ENCODE assay signal across 11 mouse cellular contexts in the genomic region with DNA sequence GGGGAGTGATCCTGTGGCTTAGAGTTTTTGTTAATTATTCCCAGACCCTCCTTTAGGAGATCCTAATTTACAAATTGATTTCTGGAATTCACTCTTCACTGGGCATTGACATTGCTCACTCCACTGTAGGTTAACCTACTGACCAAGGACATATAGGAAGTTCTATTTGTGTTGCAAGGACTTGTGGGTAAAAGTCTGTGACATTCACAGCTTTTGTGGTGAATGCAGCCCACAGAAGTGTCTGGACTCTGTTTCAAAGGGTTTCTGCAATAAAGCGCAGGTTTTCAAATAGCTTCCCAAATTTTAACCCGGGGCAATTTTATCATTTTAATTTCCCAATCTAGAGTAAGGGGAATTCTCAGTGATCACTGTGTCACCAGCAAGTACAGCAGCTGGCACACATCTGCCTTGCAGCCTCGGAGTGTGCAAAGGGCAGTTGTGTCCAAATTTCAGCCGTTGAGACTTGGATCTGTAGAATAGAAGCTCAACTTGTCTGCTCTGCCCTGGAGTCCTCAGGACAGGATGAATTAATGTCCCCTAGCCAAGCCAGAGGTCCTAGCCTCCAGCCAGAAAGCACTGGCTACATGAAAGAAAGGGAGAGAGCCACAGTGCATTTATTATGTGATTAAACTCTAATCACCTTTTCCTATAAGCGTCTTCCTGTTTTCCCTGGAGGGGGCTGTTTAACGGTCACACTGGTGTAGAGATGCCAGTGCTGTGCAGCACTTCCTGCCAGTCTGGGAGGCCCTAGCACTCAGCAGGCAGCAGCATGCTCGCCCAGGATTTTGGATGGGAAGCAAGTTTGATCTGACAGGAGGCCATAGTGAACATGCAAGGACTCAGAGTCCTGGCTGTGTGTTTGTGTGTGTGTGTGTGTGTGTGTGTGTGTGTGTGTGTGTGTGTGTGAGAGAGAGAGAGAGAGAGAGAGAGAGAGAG. TPM values are rescaled to one million over a fixed set of nuclear protein-coding genes. Genes with fewer than 3 reads are reported as not detected.
A peak's percentile ranks its signal among the peaks of the same experiment; 100 is the strongest.
DNase-seq lines count a peak whose midpoint lies in the region; ATAC-seq and TF ChIP-seq lines count a peak whose summit lies in the region.
"Had no signal": no experiment of that assay in that cellular context is flagged by ENCODE, and none has a peak within 500 bp of the region (broad histone marks: within the 10 kb centered on the region; RNA-seq: fewer than 3 reads in every experiment).

No protein-coding gene starts in this region.

- no peak overlapping the region for H3K9ac ChIP-seq in kidney, postnatal 0 days (ENCODE audit: low read depth, low read length)
- H3K9ac ChIP-seq in kidney, embryonic 15.5 days: no peak overlapping the region
- no peak overlapping the region for H3K9ac ChIP-seq in lung, embryonic 15.5 days
- H3K9ac ChIP-seq in heart, embryonic 12.5 days: no peak overlapping the region
- H3K9ac ChIP-seq: limb, embryonic 15.5 days had no signal

- no peak overlapping the region for H3K27ac ChIP-seq in kidney, postnatal 0 days
- H3K27ac ChIP-seq in kidney, embryonic 15.5 days: no peak overlapping the region
- H3K27ac ChIP-seq in lung, embryonic 15.5 days: 0 out of 2 replicates have a peak overlapping the region, but pooled peaks have one; percentile 27
- no peak overlapping the region for H3K27ac ChIP-seq in heart, embryonic 12.5 days (ENCODE audit: poor library complexity, severe bottlenecking)
- H3K27ac ChIP-seq: limb, embryonic 15.5 days had no signal

- H3K36me3 ChIP-seq in kidney, postnatal 0 days (ENCODE audit: insufficient read depth, low read length): no peaks in the 10 kb centered on the region
- H3K36me3 ChIP-seq in kidney, embryonic 15.5 days: no peaks in the 10 kb centered on the region
- H3K36me3 ChIP-seq in lung, embryonic 15.5 days: no peaks in the 10 kb centered on the region
- H3K36me3 ChIP-seq in heart, embryonic 12.5 days: no peaks in the 10 kb centered on the region
- H3K36me3 ChIP-seq: limb, embryonic 15.5 days had no signal

- 0 out of 2 replicates have a peak, but pooled peaks cover 4% of the 10 kb centered on the region for H3K9me3 ChIP-seq in kidney, postnatal 0 days (replicated peaks; ENCODE audit: low read length)
- H3K9me3 ChIP-seq in kidney, embryonic 15.5 days (replicated peaks): no peaks in the 10 kb centered on the region
- no peaks in the 10 kb centered on the region for H3K9me3 ChIP-seq in lung, embryonic 15.5 days
- H3K9me3 ChIP-seq in heart, embryonic 12.5 days (replicated peaks): no peaks in the 10 kb centered on the region
- H3K9me3 ChIP-seq: limb, embryonic 15.5 days had no signal

- ATAC-seq in kidney, postnatal 0 days (replicated peaks; ENCODE audit: low FRiP score, low read depth): no peak
- no peak for ATAC-seq in kidney, embryonic 15.5 days (replicated peaks; ENCODE audit: low FRiP score)
- ATAC-seq in lung, embryonic 15.5 days (ENCODE audit: borderline replicate concordance, extremely low read depth, low FRiP score, low TSS enrichment): 0 out of 2 replicates have a peak, but pooled peaks have one; percentile 46
- no peak for ATAC-seq in heart, embryonic 12.5 days (ENCODE audit: insufficient number of reproducible peaks, low FRiP score)
- ATAC-seq: CD4-positive, CD25-positive, alpha-beta regulatory T cell, adult 4 months had no signal

- TF ChIP-seq CTCF in kidney, postnatal 0 days (IDR thresholded peaks at IDR 0.05; ENCODE audit: low read depth): no peak

- WGBS in kidney, postnatal 0 days: 38% methylated on average over 7 of the region's 7 CpGs
- WGBS in kidney, embryonic 15.5 days: 35% methylated on average over 7 of the region's 7 CpGs
- WGBS in lung, embryonic 15.5 days: 27% methylated on average over 7 of the region's 7 CpGs
- 47% methylated on average over 7 of the region's 7 CpGs for WGBS in heart, embryonic 12.5 days

- no peak overlapping the region for H3K4me2 ChIP-seq in kidney, postnatal 0 days (ENCODE audit: low read length)
- no peak overlapping the region for H3K4me2 ChIP-seq in kidney, embryonic 15.5 days
- H3K4me2 ChIP-seq in lung, embryonic 15.5 days: no peak overlapping the region
- H3K4me2 ChIP-seq in heart, embryonic 12.5 days: no peak overlapping the region
- H3K4me2 ChIP-seq: limb, embryonic 15.5 days had no signal

- H3K27me3 ChIP-seq in kidney, postnatal 0 days (ENCODE audit: insufficient read depth, low read length): 0 out of 2 replicates have a peak, but pooled peaks cover 3% of the 10 kb centered on the region
- H3K27me3 ChIP-seq in kidney, embryonic 15.5 days: 0 out of 2 replicates have a peak, but pooled peaks cover 6% of the 10 kb centered on the region
- H3K27me3 ChIP-seq in lung, embryonic 15.5 days: no peaks in the 10 kb centered on the region
- H3K27me3 ChIP-seq in heart, embryonic 12.5 days (replicated peaks): no peaks in the 10 kb centered on the region
- H3K27me3 ChIP-seq: limb, embryonic 15.5 days had no signal

- peak; percentile 21 for DNase-seq in kidney, postnatal 0 days (ENCODE audit: low spot score)
- peak; percentile 64 for DNase-seq in 416B (ENCODE audit: low read depth)
- DNase-seq in cerebellum, adult 8-10 months: peak; percentile 18
- no peak for DNase-seq in right cerebral cortex, postnatal 25 days
- DNase-seq: gastrocnemius, postnatal 14 days; layer of hippocampus, adult 9-11 months had no signal

- no peaks in the 10 kb centered on the region; the same call in 1 of the 2 replicates for H3K4me1 ChIP-seq in kidney, postnatal 0 days (replicated peaks; ENCODE audit: insufficient read depth, low read length)
- peaks cover 25% of the 10 kb centered on the region for H3K4me1 ChIP-seq in kidney, embryonic 15.5 days
- H3K4me1 ChIP-seq in lung, embryonic 15.5 days: peaks cover 20% of the 10 kb centered on the region
- H3K4me1 ChIP-seq in heart, embryonic 12.5 days (replicated peaks): peaks cover 26% of the 10 kb centered on the region

- H3K4me3 ChIP-seq in kidney, postnatal 0 days (replicated peaks; ENCODE audit: low read depth, low read length): no peak overlapping the region
- H3K4me3 ChIP-seq in kidney, embryonic 15.5 days (replicated peaks): no peak overlapping the region
- no peak overlapping the region for H3K4me3 ChIP-seq in lung, embryonic 15.5 days
- no peak overlapping the region for H3K4me3 ChIP-seq in heart, embryonic 12.5 days
- H3K4me3 ChIP-seq: limb, embryonic 15.5 days had no signal

RNA-seq across cellular contexts. Expression of a gene that starts 3.1 kb away (rescaled TPM):
- polyA plus RNA-seq in kidney, postnatal 0 days (2015; fragmentation: Nextera tagmentation; extraction: Ambion mirVana): 2.6 and 2.7 TPM in 2 replicates
- 0.93 and 2.2 TPM in 2 replicates for polyA plus RNA-seq in kidney, embryonic 15.5 days (2015; fragmentation: Nextera tagmentation; extraction: Ambion mirVana)
- 4.9 and 5.1 TPM in 2 replicates for polyA plus RNA-seq in lung, embryonic 15.5 days (2015; fragmentation: Nextera tagmentation; extraction: Ambion mirVana)
- 1.3 and 1.5 TPM in 2 replicates for polyA plus RNA-seq in heart, embryonic 12.5 days (2016; fragmentation: Nextera tagmentation; extraction: Ambion mirVana)
- polyA plus RNA-seq: CD4-positive, CD25-positive, alpha-beta regulatory T cell, adult 4 months had no signal
